In genomic region chr1:131121987-131122386, GRCm38 (mm10) we compare ENCODE assay signal across 12 mouse cellular contexts. TPM values are rescaled to one million over a fixed set of nuclear protein-coding genes. Genes with fewer than 3 reads are reported as not detected.
DNase-seq lines count a peak whose midpoint lies in the region; ATAC-seq lines count a peak whose summit lies in the region.
"Had no signal": no experiment of that assay in that cellular context is flagged by ENCODE, and none has a peak within 500 bp of the region (broad histone marks: within the 10 kb centered on the region; RNA-seq: fewer than 3 reads in every experiment).

No protein-coding gene starts in this region.

- WGBS in midbrain, embryonic 14.5 days: 37% methylated on average over 3 of the region's 3 CpGs

- no peak overlapping the region for H3K27ac ChIP-seq in midbrain, embryonic 14.5 days (replicated peaks; ENCODE audit: low read depth, low read length)
- H3K27ac ChIP-seq: embryonic facial prominence, embryonic 12.5 days; liver, embryonic 13.5 days had no signal

- H3K36me3 ChIP-seq in midbrain, embryonic 14.5 days (ENCODE audit: control insufficient read depth, insufficient read depth, low read length): peaks cover 10% of the 10 kb centered on the region
- H3K36me3 ChIP-seq: embryonic facial prominence, embryonic 12.5 days had no signal

- H3K4me3 ChIP-seq in midbrain, embryonic 14.5 days (replicated peaks; ENCODE audit: low read depth, low read length): no peak overlapping the region
- H3K4me3 ChIP-seq: embryonic facial prominence, embryonic 12.5 days; liver, embryonic 13.5 days had no signal

- H3K9ac ChIP-seq in midbrain, embryonic 14.5 days (replicated peaks; ENCODE audit: low read length): no peak overlapping the region
- H3K9ac ChIP-seq: embryonic facial prominence, embryonic 12.5 days; liver, embryonic 13.5 days had no signal

- H3K27me3 ChIP-seq in midbrain, embryonic 14.5 days (ENCODE audit: control insufficient read depth, insufficient read depth, low read length): no peaks in the 10 kb centered on the region
- H3K27me3 ChIP-seq: embryonic facial prominence, embryonic 12.5 days had no signal

- no peak overlapping the region for H3K4me2 ChIP-seq in midbrain, embryonic 14.5 days (ENCODE audit: low read length)
- H3K4me2 ChIP-seq: embryonic facial prominence, embryonic 12.5 days; liver, embryonic 13.5 days had no signal

- no peak for ATAC-seq in midbrain, embryonic 14.5 days (ENCODE audit: low FRiP score, low TSS enrichment)
- ATAC-seq: activated CD4-positive, CD25-positive, alpha-beta regulatory T cell, adult 4 months had no signal

- peak; percentile 39 for DNase-seq in heart, postnatal 4 days
- no peak for DNase-seq in heart, postnatal 36 days
- peak; percentile 46 for DNase-seq in CD4-positive helper T cell, adult 2 months (ENCODE audit: low read depth, low spot score)
- peak; percentile 64 for DNase-seq in R1 (ENCODE audit: low read depth, low spot score)
- peak; percentile 67 for DNase-seq in lung, postnatal 36 days
- no peak for DNase-seq in retina, postnatal 1 day
- no peak for DNase-seq in embryo, embryonic 9.5 days (ENCODE audit: extremely low spot score)
- DNase-seq in midbrain, embryonic 14.5 days: no peak
- DNase-seq: heart, adult 11 months; liver, embryonic 13.5 days had no signal

- no peaks in the 10 kb centered on the region for H3K9me3 ChIP-seq in midbrain, embryonic 14.5 days (ENCODE audit: control insufficient read depth, low read length)
- H3K9me3 ChIP-seq: embryonic facial prominence, embryonic 12.5 days; liver, embryonic 13.5 days had no signal

- intact Hi-C loops in heart, postnatal 36 days (cut with DNase I): no loop called here

- no peaks in the 10 kb centered on the region for H3K4me1 ChIP-seq in midbrain, embryonic 14.5 days (ENCODE audit: control insufficient read depth, insufficient read depth, low read length)
- H3K4me1 ChIP-seq: embryonic facial prominence, embryonic 12.5 days had no signal

RNA-seq across cellular contexts. Expression of gene Dyrk3, which starts 16.2 kb away (rescaled TPM):
- 1 to 10 TPM; 1.2 to 1.7 TPM for total RNA-seq in heart, postnatal 4 days (2021)
- total RNA-seq in heart, postnatal 36 days (2021): under 1 TPM; 0.14 to 0.33 TPM
- polyA plus RNA-seq in midbrain, embryonic 14.5 days (2014; fragmentation: Nextera tagmentation; extraction: Ambion mirVana): 14.8 and 18.7 TPM in 2 replicates

RNA-seq across cellular contexts. Expression of gene Mapkapk2, which starts 24.4 kb away (rescaled TPM):
- total RNA-seq in heart, postnatal 4 days (2021): 100 to 1,000 TPM; 206 to 226 TPM
- total RNA-seq in heart, postnatal 36 days (2021): 100 to 1,000 TPM; 292 to 300 TPM
- polyA plus RNA-seq in midbrain, embryonic 14.5 days (2014; fragmentation: Nextera tagmentation; extraction: Ambion mirVana): 25.0 and 35.0 TPM in 2 replicates

RNA-seq across cellular contexts. Expression of gene Eif2d, which starts 31.0 kb away (rescaled TPM):
- 10 to 100 TPM; 36.7 to 37.1 TPM for total RNA-seq in heart, postnatal 4 days (2021)
- total RNA-seq in heart, postnatal 36 days (2021): 10 to 100 TPM; 34.0 to 39.3 TPM
- polyA plus RNA-seq in midbrain, embryonic 14.5 days (2014; fragmentation: Nextera tagmentation; extraction: Ambion mirVana): 47.3 and 54.8 TPM in 2 replicates

Comparison
In these comparisons a context has a peak if more than half of its experiments do, and no peak if none do; other contexts are left out.
1. DNase-seq: peak in heart, postnatal 4 days (single experiment), CD4-positive helper T cell, adult 2 months (single experiment), R1 (single experiment) and lung, postnatal 36 days (single experiment); none in heart, postnatal 36 days (0 of 2), retina, postnatal 1 day (single experiment), embryo, embryonic 9.5 days (single experiment) and midbrain, embryonic 14.5 days (single experiment).